Mouse (Mus musculus) heart, postnatal 14 days (tissue): Measurements from ENCODE around the gene Tunar. TPM values are rescaled to one million over a fixed set of nuclear protein-coding genes. Genes with fewer than 3 reads are reported as not detected.

Source experiments
- DNase-seq, 2 experiments: peaks; one replicate each; pipeline ENCODE4 v3.0.0; 2021 to 2022
- intact Hi-C: fragments of 180-260 bp; cut with DNase I; formaldehyde crosslinking; loops from one replicate; pipeline ENCODE4 v1.15.1; 2025
- long read RNA-seq, 2 experiments: library from polyadenylated mRNA; stranded (forward); transcript quantifications; one replicate each; pipeline ENCODE4 v2.0.0; 2021
- total RNA-seq, 2 experiments: library from RNA; stranded (reverse); gene quantifications; 2 replicates each; pipeline ENCODE4 v1.2.3; 2021

Tunar gene
- not detected for total RNA-seq
- long read RNA-seq, experiment 1 = 0 reads
- long read RNA-seq, experiment 2 = 0 reads

GRCm38 (mm10) chr12:105333570-105333969 is at the start of gene Tunar:
TSS of gene Tunar (plus strand) at chr12:105333870.
- DNase-seq = no peak
- intact Hi-C loops = no loop called here

- DNase-seq = no peak
- intact Hi-C loops = no loop called here
Observed at GRCm38 (mm10) chr12:105312571-105313035, 21.1 kb upstream of the Tunar start.

GRCm38 (mm10) chr12:105314328-105314727 is 19.3 kb upstream of the Tunar start:
- DNase-seq = no peak
- intact Hi-C loops = no loop called here

- intact Hi-C loops = no loop called here
- peak; percentile 4 to 51 for DNase-seq
Observed at GRCm38 (mm10) chr12:105322160-105322559, 11.5 kb upstream of the Tunar start.

- DNase-seq = no peak
- intact Hi-C loops = no loop called here
Observed at GRCm38 (mm10) chr12:105327051-105327450, 6.6 kb upstream of the Tunar start.

GRCm38 (mm10) chr12:105328396-105328795 is 5.3 kb upstream of the Tunar start:
- intact Hi-C loops = no loop called here

GRCm38 (mm10) chr12:105336094-105336420 is 2.4 kb downstream of the Tunar start:
- intact Hi-C loops = no loop called here
- DNase-seq = no peak

More at GRCm38 (mm10) chr12:105328396-105328795, 5.3 kb upstream of the Tunar start:
- no peak for DNase-seq

- no peak for DNase-seq
- intact Hi-C loops = no loop called here
Observed at GRCm38 (mm10) chr12:105336421-105337289, 3.0 kb downstream of the Tunar start.

GRCm38 (mm10) chr12:105337290-105338005 is 3.8 kb downstream of the Tunar start:
- no peak for DNase-seq
- intact Hi-C loops = no loop called here

- intact Hi-C loops = no loop called here
Observed at GRCm38 (mm10) chr12:105338256-105338977, 4.7 kb downstream of the Tunar start.

GRCm38 (mm10) chr12:105341523-105341922 is 7.9 kb downstream of the Tunar start:
- DNase-seq = no peak
- intact Hi-C loops = no loop called here

More at GRCm38 (mm10) chr12:105338256-105338977, 4.7 kb downstream of the Tunar start:
- no peak for DNase-seq

GRCm38 (mm10) chr12:105344460-105344859 is 10.8 kb downstream of the Tunar start:
- no peak for DNase-seq
- intact Hi-C loops = no loop called here

- intact Hi-C loops = no loop called here
- no peak for DNase-seq
Observed at GRCm38 (mm10) chr12:105346861-105347260, 13.2 kb downstream of the Tunar start.

GRCm38 (mm10) chr12:105347261-105347660 is 13.6 kb downstream of the Tunar start:
- intact Hi-C loops = no loop called here
- no peak for DNase-seq

- peak in 1 of 2 experiments; percentile 3 for DNase-seq
- intact Hi-C loops = no loop called here
Observed at GRCm38 (mm10) chr12:105354266-105354665, 20.6 kb downstream of the Tunar start.

GRCm38 (mm10) chr12:105354772-105355171 is 21.1 kb downstream of the Tunar start:
- intact Hi-C loops = no loop called here
- DNase-seq = no peak

- DNase-seq = no peak
- intact Hi-C loops = no loop called here
Observed at GRCm38 (mm10) chr12:105356781-105357180, 23.1 kb downstream of the Tunar start.

GRCm38 (mm10) chr12:105363648-105364047 is 30.0 kb downstream of the Tunar start:
- intact Hi-C loops = no loop called here
- DNase-seq = no peak

- intact Hi-C loops = no loop called here
Observed at GRCm38 (mm10) chr12:105374564-105374963, 40.9 kb downstream of the Tunar start.

GRCm38 (mm10) chr12:105376976-105377375 is 43.3 kb downstream of the Tunar start:
- peak; percentile 8 to 41 for DNase-seq
- intact Hi-C loops = loop anchor here (5.0 kb wide), 1 partner anchor 45 kb away; no protein-coding TSS in a partner anchor

More at GRCm38 (mm10) chr12:105374564-105374963, 40.9 kb downstream of the Tunar start:
- DNase-seq = no peak

GRCm38 (mm10) chr12:105382733-105383132 is 49.1 kb downstream of the Tunar start:
- intact Hi-C loops = no loop called here
- DNase-seq = no peak
